Mouse (Mus musculus): Measurements from ENCODE around the gene Plin4.

DNA sequence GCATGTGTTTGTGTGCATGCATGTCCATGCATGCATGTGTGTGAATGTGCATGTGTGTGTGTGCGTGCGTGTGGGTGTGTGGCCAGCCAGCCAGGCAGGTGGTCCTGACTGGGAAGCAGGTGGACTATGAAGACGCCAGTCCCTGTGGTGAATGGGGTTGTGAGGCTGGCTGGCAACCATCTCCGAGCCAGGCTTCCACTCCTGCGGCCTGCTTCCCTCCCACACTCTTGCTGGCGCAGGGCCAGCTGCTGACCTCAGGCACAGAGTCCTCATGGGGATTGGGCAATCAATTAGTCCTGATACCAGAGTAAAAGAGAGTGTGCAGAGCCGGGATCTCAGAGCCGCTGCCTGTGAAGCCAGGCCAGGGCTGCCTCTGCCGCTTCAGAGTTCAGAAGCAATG lies 44.0 kb upstream of the Plin4 start:
- TF ChIP-seq CTCF (IDR thresholded peaks at IDR 0.05; ENCODE audit: insufficient read depth, low read depth, low read length) = no peak
- TF ChIP-seq POLR2A (IDR thresholded peaks at IDR 0.05; ENCODE audit: insufficient read depth, low read depth, low read length) = no peak

Data from olfactory bulb, adult 2 months (tissue).